Mouse (Mus musculus) mouse embryonic stem cell (cell line): ENCODE data around the gene Nudt3.

ENCODE experiments used
- in situ Hi-C, 2 experiments: fragments of 300-500 bp; cut with MboI; formaldehyde crosslinking; loops; 1 replicate in 1 of 2; 3 replicates in 1 of 2; pipeline ENCODE4 v1.14.3; 2019 to 2020; ENCODE audit warnings: low sequenced_read_pairs in 2 of 2, low pct_unique_long_range_greater_than_20kb in 1 of 2, mixed read lengths in 1 of 2; ENCODE audit not compliant: unreplicated experiment in 1 of 2

Nudt3 gene

DNA sequence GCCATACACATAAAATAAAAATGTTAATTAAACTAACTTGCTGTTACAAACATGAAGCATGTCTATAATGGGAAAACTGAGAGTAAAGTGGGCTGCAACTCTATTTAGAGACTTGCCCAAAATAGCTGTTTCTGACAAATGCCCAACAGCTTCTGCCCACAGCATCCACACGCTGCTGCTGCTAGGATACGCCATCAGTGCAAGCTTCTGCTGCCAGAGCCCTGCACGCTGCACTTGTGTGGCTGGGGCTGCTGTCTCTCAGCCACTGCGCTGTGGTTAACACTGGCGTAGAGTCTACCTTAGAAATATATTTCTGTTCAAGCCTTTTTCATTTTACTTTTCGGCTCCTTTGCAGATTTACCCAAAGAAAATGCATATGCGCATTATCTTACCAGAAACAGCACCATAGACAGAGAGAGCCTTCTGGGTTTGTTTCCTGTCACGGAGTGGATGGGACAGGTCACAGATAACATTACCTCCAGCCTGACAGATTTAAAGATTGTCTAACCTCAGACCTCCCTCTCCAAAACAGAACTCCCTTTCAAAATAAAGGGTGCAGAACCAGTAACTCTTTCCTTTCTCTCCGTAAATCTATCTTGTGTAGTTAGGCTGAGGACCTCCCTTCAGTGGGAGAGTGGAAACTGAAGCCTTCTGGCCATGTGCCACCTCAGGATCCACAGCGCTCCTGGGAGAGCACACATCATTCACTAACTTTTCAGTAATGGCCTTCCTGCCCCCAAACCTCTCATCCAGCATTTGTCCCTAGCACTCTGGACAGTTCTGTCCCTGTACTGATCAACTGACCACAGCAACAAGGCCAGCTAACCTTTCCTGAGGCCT, 12.4 kb downstream of the Nudt3 start:
- in situ Hi-C loops: no loop called here

DNA sequence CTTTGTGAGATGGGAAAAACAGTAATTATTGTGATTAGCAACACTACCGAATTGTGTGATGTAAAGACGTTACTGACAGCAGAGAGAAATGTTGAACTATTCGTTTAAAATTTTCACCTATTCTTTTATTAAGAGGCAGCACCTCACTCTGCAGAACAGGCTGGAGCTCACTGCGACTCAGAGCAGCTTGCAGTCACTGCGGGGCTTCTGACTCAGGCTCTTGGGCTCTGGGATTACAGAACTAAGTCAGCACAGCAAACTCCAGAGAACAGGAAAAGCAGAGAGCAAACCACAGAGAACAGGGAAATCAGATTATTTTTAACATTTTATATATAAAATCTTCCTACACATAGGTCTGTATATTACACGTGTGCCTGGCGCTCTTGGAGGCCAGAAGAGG, 13.7 kb downstream of the Nudt3 start:
- in situ Hi-C loops: no loop called here

DNA sequence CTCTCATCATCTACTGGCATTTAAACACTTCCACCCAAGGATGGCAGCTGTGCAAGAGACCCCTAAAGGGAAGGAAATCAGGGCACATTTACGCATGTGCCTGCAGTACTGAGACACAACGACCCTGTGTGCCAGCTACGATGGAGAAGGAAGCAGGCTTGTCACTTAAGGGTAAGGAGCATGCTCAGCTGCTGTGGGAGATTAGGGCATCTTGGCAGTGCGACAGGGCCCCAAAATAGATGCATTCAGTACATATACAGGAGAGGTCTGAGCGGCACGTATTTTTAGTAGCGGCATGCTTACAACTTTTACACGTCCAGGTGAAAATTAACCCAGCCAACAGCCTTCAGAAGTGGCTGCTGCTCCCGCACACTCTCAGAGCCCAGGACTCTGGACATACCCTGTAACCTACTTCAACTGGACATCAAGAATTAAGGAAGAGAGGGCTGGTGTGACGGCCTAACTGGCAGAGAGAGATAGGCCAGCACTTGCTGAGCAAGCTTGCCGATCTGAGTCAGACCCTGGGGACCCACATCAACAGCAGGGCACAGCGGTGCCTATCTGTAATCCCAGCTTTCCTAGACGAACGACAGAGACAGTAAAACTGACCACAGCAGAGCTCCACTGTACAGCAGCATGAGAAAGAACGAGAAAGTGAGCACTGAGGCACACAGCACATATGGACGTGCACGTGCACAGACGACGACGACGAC, 19.6 kb downstream of the Nudt3 start:
- in situ Hi-C loops: no loop called here

DNA sequence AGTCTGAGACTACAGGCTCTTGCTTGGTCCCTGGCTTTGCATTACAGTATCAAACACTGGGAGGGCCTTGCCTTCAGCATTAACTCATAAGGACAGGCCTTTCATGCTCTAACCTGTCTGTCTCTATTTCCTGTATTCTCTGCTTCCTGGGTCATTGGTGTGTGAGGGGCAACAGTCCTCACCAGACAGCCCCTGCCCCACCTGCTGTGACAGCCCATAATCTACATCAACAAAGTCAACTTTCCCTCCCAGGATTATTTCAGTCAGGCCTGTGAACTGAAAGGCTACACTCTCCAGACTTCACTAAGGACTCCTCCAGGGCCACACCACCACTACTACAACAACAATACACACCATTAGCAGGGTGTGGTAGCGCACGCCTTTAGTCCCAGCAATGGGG, 20.3 kb downstream of the Nudt3 start:
- in situ Hi-C loops: no loop called here

DNA sequence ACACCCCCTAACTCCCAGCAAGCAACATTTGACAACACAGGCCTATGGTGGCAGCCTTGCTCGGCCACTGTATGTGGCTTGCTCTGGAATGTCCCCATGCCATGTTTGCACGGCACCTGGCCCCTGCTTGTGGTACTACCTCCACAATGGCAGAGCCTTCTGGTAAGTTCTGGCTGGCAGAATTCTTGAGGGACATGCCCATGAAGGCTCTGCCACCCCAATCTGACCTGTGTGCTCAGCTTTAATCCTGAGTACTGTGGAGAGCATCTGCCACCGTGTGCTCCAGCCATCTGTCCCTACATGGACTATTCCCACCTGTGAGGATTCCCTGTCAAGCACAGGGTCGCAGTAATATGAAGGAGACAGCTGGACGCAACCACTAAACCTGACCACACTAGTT, 22.4 kb downstream of the Nudt3 start:
- in situ Hi-C loops: no loop called here

DNA sequence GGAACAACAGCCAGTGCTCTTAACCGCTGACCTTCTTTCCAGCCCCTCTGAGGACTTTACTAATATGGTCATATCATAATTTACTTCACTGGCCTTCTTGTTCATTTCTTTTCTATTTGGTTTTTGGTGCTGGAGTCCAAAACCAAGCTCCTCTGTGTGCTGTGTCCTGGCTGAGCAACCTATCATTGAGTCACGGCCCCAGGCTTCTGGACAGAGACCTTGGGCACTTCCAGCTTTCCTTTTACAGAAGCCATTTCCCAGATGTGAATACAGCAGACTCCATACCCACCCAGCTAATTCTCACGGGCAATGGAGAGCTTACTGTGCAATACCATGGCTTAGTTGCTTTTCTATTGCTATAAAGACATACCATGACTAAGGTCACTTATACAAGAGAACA, 23.0 kb downstream of the Nudt3 start:
- in situ Hi-C loops: no loop called here

DNA sequence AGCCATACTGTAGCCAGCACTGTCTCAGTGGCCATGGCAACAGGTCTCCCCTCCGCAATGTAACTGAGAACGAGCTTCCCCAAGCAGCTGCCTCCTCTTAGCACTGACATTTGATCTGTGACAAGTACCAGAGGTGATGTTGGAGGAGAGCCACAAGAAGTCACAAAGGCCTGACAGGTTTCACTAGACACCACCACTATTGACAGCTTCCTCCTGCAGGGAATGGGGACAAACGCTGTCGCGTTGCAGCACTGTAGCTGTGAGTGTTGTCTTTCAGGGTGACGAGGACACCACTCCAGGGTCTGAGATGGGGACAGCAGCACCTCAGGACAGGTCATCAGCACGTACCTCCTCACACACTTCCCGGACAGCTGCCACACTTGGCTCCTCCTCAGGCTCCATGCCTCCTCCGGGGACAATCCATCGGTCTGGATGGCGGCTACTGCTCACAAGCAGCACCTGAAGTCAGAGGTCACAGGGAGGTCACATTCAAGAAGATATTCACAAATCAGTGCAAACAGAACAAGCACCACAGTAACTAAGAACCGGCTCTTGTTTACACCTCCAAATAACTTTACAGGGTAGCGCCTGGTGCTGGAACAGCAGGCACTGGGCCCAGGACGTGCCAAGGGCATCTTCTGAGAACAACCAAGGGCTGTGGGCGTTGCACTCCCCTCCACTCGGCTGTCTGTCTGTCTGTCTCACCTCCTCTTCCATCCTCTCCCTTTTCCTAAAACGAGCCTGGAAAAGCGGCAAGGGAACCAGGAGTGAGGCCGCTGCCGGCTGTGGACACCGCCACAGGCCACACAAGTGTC, 26.7 kb downstream of the Nudt3 start:
- in situ Hi-C loops: no loop called here

DNA sequence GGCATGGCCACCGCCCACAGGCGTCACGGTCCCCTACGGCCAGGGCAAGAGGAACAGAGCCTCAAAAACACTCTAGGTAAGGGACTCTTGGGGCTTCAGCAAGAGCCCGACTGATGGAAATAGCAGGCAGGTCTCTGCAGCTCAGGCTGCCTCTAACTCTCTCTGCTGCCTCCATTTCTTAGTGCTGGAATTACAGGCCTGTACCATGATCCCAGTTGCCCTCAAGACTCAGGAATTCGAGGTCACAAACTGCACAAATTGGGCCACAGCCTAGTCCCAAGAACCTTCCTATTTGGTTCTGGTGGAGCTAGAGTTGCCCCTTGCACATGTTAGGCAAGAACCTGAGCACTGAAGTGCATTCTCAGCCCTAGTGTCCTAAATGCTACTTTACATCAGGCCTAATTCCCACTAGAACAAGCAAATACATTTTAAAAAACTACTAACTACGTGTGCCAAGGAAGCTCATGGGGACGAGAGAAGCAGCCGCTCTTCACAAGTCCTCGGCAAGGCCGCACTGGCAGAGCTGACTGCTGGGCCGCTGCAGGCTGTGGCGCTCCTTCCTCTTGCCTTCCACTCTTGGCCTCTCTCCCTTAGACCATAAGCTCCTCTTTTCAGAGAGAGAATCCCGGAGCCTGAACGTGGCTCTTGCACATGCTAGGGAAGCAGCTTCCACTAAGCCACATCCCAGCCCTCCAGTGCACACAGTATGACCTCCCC, 27.5 kb downstream of the Nudt3 start:
- in situ Hi-C loops: no loop called here

DNA sequence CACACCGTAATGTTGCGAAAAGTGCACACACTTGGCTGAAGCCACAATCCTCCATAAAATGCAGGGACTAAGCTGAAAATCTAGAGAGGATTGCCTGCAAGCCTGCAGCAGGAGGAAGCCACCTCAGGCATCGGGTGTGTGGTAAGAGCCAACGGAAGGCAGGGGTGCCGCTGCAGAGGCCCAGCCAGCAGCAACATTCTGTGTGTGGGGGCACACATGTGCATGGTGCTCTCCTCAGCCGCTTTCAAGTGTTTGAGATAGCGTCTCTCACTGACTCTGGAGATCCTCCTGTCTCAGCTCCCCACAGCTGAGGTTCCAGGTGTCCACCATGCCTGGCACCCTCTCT, 30.8 kb downstream of the Nudt3 start:
- in situ Hi-C loops: no loop called here

DNA sequence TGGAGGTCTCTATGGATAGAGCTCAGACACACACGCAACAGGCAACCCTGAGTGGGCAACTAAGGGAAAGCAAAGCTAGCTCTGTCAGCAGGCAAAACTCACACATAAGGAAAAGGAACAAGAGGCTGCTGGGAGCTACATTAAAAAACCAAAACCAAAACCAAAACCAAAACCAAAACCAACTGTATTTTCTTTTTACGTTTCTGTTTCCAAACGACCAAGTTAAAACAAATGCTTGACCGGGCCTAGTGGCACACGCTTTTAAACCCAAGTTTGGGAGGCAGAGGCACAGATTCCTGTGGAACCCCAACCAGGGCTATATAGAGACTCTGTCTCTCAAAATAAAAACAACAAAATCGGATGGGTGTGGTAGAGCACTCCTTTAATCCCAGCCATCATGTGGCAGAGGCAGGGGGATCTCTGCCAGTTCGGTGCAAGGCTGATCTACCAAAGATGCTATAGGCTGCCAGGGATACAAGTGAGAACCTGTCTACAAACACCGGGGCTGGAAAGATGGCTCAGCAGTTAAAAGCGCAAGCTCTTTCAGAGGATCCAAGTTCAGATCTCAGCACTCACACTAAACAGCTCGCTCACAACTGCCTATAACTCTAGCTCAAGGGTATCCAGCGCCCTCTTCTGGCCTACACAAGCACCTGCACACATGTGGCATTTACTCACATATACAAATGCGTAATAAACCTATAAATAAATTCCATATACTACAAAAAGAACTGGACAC, 31.3 kb downstream of the Nudt3 start:
- in situ Hi-C loops: no loop called here

DNA sequence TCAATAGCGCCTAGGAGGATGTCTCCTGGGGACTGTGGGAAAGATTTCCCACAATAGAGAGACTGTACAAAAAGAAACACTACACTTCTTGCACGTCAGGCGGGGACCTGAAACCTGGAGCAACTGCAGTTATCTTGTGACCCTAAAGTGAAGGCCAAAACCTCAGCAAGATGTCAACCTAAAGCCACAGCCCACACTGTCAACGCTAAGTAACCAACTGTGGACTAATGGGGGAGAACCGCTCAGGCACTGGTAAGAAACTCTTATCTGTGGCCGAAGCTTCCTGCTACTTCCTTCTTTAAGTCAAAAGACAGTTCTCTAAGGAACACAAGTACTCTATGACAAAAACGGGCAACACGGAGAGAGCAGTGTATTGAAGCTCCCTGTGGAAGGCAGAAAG, 35.1 kb downstream of the Nudt3 start:
- in situ Hi-C loops: no loop called here

DNA sequence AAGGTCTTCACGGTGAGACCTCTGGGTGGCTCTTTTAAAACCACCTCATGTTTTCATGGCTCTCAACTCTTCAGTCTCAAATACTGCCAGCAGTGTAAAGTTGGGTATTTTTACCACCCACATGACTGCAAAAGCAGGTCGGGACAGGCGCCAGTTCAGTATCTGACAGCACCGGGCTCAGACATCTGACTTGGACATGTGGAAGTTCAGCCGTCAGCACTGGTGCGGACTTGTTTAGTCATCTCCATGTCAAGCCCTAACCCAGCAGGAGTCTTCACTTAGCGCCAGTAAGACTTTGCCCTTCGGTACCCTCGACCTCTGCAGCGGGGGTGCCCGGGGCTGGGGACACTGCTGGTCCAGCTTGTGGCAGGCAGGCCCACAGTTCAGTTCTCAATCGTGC, 36.0 kb downstream of the Nudt3 start:
- in situ Hi-C loops: no loop called here

DNA sequence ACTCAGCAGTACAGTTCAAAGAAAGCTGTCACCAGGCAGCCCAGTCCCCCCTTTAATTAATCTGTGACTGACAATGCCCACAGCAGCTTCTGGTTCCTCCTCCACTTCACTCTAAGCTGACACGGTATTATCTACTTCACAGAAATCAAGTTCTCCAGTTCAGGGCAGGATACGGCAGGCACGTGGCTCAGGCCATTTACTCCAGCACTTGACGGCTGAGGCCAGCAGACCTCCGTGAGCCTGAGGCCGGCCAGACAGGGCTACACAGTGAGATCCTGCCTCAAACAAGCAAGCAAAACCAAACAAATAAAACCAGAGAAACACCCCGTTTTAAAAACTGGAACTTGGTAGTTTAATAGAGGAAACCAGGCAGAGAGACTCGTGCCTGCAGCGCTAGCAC, 36.6 kb downstream of the Nudt3 start:
- in situ Hi-C loops: no loop called here

DNA sequence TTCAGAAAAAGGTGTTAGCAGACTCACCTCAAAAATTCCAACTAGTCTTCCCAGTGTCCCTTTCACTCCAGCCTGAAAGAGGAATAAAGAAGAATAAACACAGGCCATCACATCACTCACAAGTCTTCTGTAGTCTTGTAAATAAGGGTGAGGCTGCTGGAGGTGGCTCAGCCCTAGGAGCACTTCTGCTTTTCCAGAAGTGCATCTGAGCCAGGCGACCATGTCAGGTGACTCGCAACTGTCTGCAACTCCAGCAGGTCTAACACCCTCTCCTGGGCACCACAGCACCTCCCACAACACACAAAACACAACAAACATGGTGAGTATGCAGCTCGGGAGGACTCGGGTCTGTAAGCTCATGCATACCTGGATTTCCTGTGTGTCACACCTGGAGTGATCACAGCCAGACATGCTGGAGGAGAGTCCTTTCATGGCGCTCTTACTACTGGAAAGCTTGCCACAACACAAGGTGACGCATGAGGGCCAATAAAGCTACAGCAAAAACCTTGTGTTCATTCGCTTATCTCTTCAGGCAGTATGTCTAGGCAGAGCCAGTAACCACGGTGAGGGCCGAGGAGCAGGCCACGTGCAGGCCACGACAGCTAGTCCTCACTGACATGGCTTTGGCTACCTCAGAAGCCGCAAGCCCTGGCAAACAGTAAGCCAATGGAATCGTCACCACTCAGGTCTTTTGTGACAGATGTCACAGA, 40.0 kb downstream of the Nudt3 start:
- in situ Hi-C loops: no loop called here

DNA sequence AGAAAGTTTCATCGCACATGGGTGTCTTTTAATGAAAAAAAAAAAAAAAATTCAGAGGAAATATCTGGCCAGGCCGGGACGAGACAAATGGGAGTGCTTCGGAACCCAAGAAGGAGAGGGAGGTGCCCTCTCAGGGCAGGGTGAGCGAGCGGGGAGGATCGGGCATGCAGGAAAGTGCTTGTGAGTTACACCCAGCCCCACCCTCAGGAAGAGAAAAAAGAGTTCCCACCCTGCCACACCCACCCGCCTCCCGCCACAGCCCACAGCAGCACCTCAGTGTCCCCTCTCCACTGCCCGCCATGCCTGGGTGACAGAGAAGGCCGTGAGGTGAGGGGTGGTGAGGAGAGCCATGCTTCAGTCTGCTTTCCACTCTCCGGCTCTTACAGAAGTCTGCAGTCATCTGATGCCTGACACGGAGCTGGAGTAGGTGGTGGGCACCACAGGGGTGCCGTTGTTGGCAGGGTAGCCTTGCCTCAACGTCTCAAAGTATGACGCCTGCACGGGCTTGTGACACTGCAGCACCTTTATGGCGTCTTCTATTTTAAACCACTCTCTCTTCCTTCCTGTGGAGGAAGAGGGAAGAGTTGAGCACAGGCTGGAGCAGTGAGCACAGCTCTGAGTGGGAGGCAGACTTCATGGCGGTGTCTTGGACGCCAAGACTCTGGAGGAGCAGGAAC, 42.8 kb downstream of the Nudt3 start:
- in situ Hi-C loops: no loop called here

DNA sequence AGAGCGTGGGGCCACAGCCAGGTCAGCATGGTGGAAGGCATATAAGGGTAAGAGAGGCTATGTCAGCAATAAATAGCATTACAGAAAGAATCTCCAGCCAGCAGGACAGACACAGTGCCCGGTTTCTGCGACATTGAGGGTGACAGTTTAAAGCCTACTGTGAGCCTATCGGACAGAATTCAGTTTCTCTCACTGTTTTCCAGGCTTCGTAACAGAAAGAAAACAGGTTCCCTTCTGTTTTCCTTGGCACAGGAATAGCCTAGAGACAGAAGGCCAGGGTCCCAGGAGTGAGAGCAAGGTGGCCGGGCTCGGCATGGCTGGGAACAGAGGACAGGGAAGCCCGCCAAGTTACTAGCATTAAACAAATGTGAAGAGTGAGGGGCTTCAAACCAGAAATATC, 43.5 kb downstream of the Nudt3 start:
- in situ Hi-C loops: no loop called here

DNA sequence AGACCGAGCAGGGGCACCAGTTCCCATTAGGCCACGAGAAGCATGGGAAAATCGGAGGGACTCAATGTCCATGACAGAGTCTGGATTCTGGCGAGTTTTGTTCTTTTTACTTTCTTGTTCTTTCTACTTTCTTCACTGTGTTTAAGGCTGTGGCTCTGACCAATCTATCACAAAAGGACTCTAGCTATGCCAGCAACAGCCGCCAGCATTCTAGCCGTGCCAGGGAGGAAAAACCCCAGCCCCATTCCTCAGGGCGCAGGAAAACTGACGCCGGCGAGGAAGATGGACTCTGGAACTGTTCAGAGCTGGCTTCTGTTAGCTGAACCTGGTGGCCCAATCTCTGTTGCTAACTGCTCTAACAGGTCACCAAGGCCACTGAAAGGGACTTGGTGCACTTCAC, 44.8 kb downstream of the Nudt3 start:
- in situ Hi-C loops: no loop called here
